Mouse (Mus musculus) megakaryocyte progenitor cell, adult 5-6 weeks (primary cell): ENCODE results near the gene Ebf1. TPM values are rescaled to one million over a fixed set of nuclear protein-coding genes. Genes with fewer than 3 reads are reported as not detected.

Source experiments
- ATAC-seq: replicated peaks from 2 replicates; pipeline ENCODE4 v1.8.0; 2016; ENCODE audit warnings: mild to moderate bottlenecking, moderate TSS enrichment, inconsistent platforms; ENCODE audit not compliant: poor library complexity
- total RNA-seq, 2 experiments: library from RNA; stranded (forward) in 1 of 2; stranded (reverse) in 1 of 2; fragments of 157-497, 149-512 nt in 1 of 2; fragments of 200-1000 nt in 1 of 2; gene quantifications; 2 replicates each; pipeline versions ENCODE4 v1.2.3 to v1.2.4; 2015 to 2017

Ebf1 gene
- total RNA-seq, 2 experiments from 2014 or later = 0.02 TPM; not detected in 1

DNA sequence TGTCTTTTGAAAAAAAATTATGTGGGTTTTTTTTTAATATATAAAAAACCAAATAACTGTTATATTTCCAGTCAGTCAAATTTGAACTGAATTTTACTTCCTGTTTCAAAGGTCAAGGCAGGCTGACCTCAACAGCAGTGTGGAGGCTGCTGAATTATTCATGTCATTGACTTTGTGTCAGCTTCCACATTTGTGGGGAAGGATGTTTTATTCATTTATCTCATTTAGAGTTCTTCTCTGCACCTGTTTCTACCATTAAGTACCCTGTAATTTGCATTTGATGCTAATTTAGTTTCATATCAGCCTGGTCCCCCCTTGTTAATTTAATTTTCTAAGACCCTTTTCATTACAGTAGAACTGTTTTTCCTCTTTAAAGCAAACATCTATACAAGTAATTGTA lies 39.8 kb downstream of the Ebf1 start:
- no peak for ATAC-seq

DNA sequence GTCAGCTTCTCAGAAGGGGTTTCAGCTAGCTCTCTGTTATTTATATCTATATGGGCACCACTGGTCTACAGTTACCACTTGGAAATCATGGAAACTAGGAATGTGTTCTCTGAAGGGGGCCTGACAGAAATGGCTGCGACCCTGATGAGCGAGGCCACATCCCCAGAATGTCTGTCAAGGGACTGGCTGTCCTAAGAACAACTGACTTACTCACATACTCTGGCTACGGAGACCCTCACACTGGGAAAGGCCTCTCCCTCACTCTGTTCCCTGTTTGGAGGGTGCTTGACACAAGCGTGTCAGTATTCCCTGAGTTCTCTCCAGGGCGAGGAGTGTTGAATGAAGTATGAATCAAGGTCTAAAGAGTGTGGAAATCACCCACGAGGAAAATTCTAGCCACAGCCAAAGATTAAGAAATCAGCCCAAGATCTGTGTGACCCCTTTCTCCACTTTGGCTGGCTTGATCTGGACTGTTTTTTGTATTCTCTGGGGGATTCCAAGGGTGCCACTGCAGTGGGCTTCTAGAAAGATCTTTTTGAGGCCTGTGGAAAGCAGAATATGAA lies 40.8 kb downstream of the Ebf1 start:
- ATAC-seq = no peak

DNA sequence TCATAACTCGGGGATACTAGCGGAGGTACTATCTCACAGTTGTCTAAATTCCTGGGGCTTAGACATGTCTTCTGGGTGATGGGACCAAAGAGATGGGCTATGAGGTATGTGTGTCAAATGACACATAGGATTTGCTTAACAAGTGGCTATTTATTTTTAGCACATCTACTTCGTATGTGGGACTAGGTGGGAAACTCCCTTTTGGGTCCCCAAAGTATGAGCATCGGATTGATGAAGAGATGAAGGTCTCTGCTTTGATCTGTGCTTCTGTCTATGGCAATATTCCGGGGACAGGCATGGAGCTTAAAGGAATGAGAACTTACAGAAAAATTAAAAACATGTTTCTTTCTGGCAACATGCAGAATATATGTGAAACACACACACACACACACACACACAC lies 44.8 kb downstream of the Ebf1 start:
- ATAC-seq = no peak

DNA sequence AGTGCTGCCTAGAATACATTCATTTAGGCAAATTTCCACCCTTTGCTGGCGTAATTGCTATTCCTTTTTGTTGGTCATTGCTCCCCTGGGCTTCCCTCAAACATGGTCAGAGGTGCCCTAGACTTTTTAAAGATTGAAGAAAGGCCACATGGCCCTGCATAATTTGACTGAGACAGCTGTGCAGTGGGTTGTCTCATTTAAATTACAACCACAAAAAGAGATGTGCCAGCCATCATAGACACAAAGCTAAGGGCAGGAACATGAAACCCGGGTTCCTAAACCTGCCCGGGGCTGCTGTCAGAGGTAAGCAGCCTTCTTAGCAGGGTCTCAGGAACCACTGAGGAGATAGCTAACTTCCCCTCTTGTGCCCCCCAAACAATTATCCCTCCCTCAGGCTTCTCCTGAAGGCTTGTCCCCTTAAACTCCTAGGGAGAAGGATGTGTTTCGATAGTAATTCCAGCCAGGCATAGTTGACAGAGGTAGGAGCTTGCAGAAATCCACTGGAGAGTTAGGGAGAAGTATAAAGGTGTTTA lies 46.6 kb downstream of the Ebf1 start:
- ATAC-seq = no peak

DNA sequence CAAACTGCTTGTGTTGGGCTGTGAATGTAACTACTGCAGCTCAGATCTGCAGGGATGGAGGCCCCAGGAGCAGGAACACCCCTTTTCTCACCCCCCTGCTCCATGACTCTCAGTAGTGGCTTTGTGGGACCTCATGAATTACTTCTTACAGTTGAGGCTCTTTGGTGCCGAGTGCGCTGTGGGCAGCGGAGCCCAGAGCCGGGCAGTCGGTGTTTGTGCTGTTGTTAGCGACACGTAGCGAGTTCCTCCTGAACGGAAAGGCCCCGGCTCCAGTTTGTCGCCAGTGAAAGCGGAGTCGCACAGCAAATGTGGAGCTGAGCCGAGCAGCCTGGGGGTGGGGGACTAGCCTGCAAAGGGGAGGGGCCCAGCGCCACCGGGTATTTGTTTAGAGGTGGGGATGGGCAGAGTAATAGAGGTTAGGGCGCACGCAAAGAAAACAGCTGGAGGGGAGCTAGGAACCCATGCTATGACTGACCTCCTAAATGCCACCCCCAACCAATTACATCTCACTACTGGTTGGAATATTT lies 48.1 kb downstream of the Ebf1 start:
- ATAC-seq = no peak

DNA sequence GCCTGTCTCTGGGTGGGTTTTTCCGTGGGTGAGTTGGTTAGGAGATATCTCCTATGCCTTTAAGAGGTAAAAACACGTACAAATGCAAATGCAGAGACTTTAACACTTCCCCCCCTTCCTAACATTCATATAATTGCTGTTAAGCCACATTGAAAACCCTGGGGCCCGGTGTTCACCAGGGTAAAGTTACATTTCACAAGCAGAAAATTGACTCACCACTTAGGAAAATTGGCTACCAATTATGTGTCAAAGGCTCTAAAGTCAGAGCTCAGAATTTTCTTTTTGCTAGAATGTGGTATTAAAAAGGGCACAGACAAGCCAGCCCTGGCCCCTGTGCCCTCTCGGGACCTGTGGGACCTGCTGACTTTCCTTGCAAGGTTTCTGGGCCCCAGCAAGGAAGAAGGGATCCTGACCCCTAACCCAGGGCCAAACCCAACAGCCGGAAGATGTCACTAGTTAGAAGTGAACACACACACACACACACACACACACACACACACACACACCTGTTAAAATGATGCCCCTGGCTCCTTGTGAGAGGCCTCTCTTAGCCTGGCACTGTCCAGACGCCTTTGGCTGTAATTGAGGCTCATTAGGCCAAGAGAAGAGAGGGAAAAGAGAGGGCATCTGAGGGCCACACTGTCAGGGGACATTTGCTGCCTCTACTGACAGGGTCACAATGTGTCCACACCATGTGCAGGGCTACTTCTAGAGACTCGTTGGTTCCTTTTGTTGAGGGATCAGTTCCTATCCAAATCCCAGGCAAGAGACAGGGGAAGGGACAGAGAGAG lies 48.8 kb downstream of the Ebf1 start:
- ATAC-seq = no peak

DNA sequence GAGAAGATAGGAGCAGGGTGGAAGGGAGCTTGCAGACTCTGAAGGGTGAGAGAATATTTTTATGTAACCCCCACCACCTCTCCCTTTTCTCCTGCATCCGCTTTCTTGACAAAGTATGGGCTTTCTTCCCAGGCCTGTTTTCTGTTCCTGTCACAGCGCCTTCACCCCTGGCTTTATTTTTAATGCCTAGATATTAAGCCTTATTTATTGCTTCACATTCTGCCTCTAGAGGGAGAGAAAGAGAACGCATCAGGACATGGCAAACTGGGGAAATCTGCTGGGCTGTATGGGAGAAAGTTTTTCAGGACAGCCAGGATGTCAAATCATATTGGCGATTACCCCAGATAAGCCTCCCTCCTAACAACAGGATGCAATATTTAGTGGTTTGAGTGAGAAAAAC lies 49.6 kb downstream of the Ebf1 start:
- no peak for ATAC-seq

DNA sequence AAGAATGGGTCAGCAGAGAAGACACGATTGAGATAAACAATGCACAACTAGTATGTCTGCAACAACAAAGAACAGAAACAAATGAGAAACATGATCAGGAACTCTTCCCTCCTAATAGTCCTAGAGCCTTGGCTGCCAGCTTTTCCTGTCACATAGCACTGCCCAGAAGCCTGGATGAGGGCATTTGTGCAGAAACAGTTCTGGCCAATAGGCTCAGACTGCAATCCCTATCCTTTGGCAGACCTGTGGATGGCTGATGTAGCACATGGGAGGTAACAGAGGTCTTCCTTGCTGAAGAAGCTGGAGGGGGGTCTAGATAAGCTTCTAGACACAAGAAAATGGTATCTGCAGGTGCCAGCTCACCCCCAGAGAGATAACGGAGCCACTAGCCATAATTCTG lies 64.2 kb downstream of the Ebf1 start:
- no peak for ATAC-seq

DNA sequence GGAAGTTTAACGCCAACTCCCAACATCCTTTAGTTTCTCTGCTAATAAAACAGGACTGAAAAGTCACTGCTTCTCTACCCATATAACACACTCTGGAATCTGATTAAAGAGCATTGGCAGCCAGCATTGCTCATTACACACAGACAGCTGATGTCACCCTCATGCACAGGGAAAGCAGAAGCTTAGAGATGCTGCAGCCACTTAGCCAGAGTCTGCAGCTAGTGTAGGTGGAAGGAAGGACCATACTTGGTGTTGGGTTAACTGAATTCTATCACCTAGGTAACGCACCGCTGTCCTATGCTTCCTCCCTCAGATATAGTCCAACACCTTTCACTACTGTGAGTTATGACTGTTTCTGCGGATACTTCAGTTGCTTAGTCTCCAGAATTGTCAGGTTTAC lies 64.9 kb downstream of the Ebf1 start:
- ATAC-seq = no peak

DNA sequence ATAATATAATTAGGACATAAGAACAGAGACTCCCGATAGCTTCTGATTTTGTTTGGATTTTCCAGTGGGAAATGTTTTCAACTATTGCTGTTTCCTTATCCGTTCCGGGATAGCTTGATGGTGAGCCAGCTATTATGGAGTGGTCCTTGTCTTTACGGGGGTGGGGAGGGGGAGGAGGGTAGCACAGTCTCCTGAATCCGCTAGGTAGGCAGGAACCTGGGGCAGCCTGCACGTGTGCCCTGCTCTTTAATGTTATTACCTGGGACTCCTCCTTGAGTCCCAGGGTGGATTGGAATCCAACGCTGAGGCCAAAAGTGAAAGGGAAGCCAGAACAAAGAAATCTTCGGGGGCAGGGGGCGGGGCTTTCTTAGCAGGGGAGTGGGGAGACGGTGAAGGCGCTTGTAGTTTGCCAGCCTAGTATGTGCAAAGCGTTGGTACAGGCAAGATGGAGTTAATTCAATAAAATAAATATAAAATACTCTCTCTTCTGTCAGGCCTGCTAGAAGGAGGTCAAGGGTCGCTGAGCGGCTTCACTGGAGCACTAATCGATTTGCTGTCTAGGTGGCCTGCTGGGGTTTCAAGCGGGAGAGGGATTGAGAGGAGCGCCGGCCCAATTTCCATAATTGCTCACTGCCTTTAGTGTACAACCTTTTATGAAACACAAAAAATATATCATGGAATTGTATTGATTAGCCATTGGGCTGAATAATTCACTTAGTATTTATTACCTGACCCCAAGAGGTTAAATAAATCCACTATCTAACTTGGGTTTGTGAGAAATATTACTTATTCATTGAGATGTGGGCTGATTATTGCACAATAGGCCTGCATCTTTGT lies 65.8 kb downstream of the Ebf1 start:
- ATAC-seq = no peak

DNA sequence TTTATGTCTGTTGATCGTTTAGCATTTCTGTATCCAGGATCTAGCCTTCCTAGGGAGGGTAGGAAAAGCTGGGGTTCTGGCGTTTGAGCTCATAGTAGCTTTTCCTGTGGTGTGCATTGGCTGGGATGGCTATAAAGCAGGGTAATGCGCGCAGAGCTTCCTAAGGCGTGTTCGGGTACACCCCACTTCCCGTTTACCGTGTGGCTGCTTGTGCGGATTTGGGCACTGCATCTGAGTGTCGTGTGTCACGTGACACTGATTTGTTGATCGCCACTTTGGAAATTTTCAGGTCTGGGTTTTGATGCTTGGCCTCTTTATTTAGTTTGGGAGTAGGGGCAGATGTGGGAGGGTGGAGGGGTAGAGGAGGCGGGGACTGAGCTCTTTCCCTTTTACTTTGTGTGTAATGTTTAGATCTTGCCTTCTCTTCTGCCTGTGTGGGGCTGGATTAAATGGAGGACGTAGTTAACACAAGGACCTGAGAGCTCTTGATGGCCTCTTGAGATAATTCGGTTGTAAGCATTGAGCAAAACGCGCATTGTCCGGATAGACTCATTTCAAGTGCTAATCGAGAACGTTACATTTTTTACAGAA lies 67.5 kb downstream of the Ebf1 start:
- peak; percentile 44 for ATAC-seq

DNA sequence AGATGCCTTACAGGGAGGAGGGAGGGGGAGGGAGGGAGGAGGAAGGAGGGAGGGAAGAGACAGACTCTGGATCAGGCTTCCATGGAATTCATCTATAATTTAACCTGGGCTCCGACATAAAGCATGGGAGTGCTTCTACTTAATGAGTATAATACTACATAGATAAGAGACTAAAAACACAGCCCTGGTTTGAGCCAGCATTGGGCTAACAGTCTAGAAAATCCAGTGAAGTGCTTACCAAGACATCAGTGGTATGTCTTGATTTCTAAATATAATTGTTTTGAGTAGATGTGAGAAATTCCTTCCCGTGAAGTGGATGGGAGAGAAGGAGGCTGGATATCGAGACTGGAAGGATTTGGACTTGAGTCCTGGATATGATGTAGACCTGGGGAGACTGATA lies 68.0 kb downstream of the Ebf1 start:
- ATAC-seq = no peak

DNA sequence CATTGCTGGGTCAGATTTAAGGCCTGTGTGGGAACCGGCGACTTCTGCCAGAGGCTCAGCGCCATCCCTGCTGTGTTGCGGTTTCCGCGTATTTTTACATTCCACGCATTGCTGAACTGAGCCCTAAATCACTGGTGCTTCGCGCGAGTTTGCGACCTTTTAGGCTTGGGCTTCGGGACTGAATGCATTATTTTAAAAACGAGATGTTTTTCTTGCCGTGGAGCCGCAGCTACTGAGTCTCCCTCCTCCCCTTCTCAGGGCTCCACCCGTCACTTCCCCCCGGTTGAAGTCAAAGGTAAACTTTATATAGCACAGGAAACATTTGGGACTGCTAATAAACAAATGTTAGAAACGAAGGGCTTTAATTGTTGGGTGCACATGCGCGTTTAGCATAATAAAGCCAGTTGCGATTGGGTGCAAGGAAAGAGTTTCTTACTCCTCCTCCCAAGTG lies 68.8 kb downstream of the Ebf1 start:
- ATAC-seq = no peak

DNA sequence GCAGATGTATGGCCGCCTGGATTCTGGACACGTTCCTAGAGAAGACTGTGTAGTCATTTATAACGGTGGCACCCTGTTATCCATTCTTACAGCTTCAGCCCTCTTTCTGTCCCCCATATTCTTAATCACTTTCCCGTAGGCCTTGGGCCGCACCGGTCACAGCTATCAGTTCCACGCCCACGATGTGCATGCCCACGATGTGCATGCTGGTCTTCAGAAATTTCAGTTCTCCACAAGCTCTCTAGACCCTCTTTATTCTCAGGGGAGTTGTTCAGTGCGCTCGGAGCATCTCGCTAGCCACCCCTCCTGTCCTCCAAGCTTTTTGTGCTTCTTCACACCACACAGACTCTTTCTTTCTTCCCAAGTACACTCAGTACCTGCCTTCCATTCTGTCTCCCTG lies 69.3 kb downstream of the Ebf1 start:
- no peak for ATAC-seq

DNA sequence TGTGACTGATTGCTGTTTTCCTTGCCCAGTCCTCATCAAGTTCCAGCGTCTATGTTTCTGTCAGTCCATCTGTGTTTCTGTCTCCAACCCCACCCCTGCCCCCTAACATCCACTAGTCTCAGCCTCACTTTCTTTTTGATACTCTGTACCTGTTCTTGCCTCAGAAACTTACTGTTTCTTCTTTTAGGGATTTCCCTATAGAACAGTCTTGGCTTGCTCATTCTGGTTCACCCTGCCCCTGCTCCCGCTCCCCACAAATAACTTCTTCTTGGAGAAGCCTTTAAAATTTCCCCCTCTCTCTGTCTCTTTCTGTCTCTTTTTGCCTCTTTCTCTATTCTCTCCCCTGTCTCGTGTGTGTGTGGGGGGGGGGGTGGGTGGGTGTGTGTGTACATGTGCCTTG lies 71.4 kb downstream of the Ebf1 start:
- ATAC-seq = no peak

DNA sequence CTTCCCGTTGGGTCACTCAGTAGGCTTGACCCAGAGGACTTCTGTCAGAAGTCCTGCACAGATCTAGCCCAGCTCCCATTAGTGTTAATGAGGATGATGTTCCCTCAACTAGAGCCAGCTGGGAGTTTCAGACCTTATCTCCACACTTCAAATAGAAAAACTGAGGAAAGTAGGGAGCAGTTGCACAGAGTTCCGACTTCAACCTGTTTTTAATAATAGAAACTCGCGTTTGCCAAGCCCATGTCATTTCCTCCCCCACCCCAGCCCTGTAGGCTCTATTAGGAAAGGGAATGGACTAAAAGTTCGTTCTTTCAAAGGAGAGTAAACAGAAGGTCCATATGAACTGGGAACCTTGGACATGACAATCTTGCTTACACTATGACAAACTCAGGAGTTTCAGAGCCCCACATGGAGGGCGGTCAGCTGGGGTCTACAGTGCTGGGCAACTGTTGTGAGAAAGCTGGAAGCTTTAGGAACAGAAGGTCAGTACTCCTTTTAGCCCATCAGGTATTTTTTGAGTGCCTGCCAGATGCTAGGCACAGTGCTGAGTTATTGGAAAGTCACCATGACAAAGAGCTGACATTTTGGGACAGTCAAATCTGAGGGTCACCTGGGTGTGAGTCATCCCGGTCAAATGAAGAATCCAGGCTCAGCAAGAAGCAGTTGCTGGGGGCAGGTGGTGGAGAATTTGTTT lies 72.6 kb downstream of the Ebf1 start:
- ATAC-seq = no peak

DNA sequence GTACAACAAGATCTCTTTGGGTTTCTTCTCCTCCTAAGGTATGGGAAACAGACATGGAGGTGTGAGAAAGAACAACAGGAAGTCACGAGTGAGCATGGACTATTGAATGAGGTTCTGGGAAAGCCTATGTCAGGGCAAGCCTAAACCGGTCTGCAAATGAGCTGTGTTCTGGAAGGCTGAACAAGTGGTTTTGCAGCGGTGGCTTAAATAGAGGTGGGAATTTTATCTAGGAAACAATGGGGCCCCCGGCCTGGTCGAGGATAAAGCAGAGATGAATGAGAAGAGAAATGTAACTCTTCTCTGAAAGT lies 73.1 kb downstream of the Ebf1 start:
- ATAC-seq = no peak

DNA sequence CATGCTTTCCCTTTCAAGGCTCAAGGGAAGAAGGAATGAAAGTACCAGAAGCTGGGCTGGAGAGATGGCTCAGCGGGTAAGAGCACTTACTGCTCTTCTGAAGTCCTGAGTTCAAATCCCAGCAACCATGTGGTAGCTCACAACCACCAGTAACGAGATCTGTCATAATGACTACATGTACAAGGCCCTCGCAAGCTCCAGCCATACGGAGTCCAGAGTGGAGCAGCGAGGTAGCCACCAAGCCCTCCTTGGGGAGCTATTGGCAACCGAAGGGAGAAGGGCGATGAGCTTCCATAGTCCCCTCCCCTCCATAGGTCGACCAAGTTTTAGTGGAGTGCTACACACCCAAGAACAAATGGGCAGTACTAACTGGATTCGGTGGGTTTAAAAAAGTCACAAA lies 78.3 kb downstream of the Ebf1 start:
- no peak for ATAC-seq

DNA sequence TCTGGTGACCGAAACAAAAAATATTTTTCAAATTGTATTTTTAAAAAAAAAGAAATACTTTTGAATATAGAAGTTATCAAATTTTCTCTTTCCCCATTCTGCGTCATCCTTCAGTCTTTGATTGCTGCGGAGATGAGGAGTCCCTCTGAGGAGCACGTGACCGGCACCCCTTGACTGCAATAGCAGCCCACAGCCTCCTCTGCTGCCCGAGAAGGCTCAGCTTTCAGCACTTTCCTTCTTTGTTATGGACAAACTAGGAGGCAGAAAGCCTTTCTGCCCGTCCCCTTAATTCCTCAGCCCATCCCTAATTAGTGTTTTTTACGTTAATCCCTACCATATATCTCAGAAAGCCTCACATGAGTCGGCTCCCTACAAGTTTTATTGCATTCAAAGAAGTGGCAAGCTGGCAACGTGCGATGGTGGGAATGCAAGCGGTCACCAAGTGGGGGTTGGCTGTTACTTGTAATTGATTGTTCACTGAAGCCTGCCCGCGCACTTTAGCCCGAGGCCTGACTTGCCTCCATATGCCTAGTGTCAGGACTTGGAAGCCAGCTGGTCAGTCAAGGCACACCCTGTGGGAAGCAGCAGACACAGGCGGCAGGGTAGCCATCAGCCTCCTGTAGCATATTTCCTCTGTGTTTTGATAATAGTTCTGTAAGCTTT lies 79.6 kb downstream of the Ebf1 start:
- ATAC-seq = no peak

DNA sequence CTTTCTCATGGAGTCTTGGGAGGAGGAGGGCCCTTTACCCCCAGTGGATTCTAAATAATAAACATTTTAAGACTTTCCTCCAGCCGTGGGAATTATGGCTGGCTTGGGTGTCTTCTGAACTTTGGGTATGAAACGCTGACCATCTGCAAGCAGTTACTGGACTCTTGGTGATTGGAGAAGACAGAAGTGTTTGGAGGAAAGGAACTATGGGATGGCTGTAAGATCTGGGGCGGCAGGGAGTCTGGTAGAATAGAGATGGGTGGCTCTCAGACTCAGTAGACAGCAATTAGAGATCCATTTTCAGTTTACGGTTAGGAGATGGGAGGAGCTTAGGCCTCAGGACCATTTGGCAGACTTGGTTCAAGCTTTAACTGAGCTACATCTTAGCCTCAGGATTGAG lies 83.1 kb downstream of the Ebf1 start:
- no peak for ATAC-seq
